Mouse (Mus musculus): ENCODE results near the gene Tuba3a. TPM values are rescaled to one million over a fixed set of nuclear protein-coding genes. Genes with fewer than 3 reads are reported as not detected.

Gene Tuba3a
- polyA plus RNA-seq, 1 experiment from 2014 or later, result not detected

DNA sequence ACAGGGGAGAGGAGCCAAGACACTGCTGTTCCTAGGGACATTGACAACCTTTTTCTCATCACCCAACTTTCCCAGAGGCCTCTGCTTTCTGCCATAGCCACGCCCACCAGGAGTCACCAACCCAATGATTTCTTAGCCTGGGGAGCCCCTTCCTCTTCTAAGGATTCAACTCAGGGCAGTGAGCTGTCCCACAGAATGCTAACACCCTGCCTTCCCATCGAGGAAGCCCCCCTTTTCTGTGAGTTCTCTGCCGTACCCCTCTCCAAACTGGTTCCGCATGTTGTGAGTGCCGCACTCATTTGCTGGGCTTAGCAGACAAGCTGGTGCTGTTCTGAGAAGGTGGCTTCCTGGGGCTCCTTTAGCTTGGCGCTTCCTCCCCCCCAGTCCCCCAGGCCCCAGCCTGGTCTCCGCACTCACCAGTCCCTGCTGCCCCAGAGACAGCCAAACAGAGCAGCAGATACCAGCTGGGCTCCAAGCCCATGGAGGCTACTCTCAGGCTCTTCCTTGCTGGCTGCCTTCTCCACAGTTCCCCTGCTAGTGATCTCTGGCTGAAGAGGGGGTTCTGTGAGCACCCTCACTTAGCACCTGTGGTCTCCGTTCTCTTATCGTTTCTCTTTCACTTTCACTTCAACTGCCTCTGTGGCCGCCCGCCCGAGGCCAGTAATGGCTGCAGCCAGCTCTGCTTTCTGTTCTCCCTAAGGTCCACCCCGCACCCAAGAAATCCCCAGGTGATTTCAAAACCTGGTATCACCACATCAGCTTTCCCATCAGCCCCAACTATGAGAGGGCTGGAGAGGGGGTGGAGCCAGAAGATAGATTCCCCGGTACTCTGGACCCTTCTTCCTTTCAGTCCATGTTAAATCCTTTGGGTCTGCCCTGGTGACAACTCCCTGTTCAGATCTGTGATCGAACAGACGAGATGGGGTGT, 54.5 kb downstream of the Tuba3a start, which contains the start of gene Tapbpl:
Gene Tapbpl (minus strand): TSS at position 744 of the 928 bp plus-strand sequence.
- ATAC-seq (replicated peaks; ENCODE audit: insufficient number of reproducible peaks, low FRiP score, low TSS enrichment, low read depth) (peak; percentile 49), DNase-seq (ENCODE audit: low spot score) (peak; percentile 68)
- WGBS, result 6% methylated on average over 16 of the region's 16 CpGs
- Histone ChIP-seq H3K36me3 (replicated peaks; ENCODE audit: control insufficient read depth, insufficient read depth, low read depth, low read length) (no peaks in the 10 kb centered on the region), H3K4me2 (ENCODE audit: low read depth, low read length) (peak within 1 kb of the TSS; percentile 75), H3K4me3 (ENCODE audit: low read depth, low read length) (peak within 1 kb of the TSS; percentile 36), H3K9me3 (replicated peaks; ENCODE audit: control insufficient read depth, low read length) (no peaks in the 10 kb centered on the region), H3K9ac (replicated peaks; ENCODE audit: low read length) (peak within 1 kb of the TSS; percentile 72), H3K4me1 (ENCODE audit: control insufficient read depth, insufficient read depth, low read length) (peaks cover 2% of the 10 kb centered on the region; the same call in 1 of the 2 replicates), H3K27ac (replicated peaks; ENCODE audit: low read depth, low read length) (no peak within 1 kb of the TSS; the same call in 1 of the 2 replicates), H3K27me3 (ENCODE audit: control insufficient read depth, insufficient read depth, low read length) (no peaks in the 10 kb centered on the region)

DNA sequence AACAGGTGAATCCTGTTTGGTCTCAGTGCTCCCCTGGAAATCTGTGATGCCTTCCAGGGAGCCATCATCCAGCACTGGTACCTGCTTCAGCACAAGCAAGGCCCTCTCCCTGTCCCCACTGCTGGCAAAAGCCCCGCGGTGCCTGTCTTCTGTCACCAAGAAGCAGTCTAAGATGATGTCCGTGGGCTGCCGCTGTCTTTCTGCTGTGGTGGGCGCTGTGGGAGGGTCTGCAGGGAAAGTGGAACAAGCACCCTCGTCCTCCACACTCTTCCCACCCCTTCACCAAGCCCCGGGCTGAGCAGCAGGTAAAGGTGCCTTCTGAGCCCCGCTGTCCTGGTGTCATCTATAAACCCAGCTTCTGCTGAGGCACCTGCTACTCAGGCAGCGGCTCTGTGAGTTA, 55.3 kb downstream of the Tuba3a start:
- H3K4me3 ChIP-seq (ENCODE audit: low read depth, low read length), result no peak overlapping the region
- no peak overlapping the region for H3K27ac ChIP-seq (replicated peaks; ENCODE audit: low read depth, low read length)
- no peaks in the 10 kb centered on the region for H3K27me3 ChIP-seq (ENCODE audit: control insufficient read depth, insufficient read depth, low read length)
- no peak overlapping the region for H3K9ac ChIP-seq (replicated peaks; ENCODE audit: low read length)
- ATAC-seq (replicated peaks; ENCODE audit: insufficient number of reproducible peaks, low FRiP score, low TSS enrichment, low read depth) (no peak), DNase-seq (ENCODE audit: low spot score) (no peak)
- H3K4me1 ChIP-seq (ENCODE audit: control insufficient read depth, insufficient read depth, low read length), result peaks cover 2% of the 10 kb centered on the region; the same call in 1 of the 2 replicates
- 58% methylated on average over 9 of the region's 9 CpGs for WGBS
- no peaks in the 10 kb centered on the region for H3K9me3 ChIP-seq (replicated peaks; ENCODE audit: control insufficient read depth, low read length)
- no peaks in the 10 kb centered on the region for H3K36me3 ChIP-seq (replicated peaks; ENCODE audit: control insufficient read depth, insufficient read depth, low read depth, low read length)
- H3K4me2 ChIP-seq (ENCODE audit: low read depth, low read length), result no peak overlapping the region

Small RNA genes lying within 50 kb of the gene (microRNA-seq; reads per million reads assigned to microRNA genes)
- not detected for gene Mir8113 (ENCODE audit: borderline number of aligned reads)

Other genes starting within 250 kb of the Tuba3a start
- 141 and 145 TPM in 2 replicates for gene Ing4, start 246.3 kb downstream of the Tuba3a start, polyA plus RNA-seq (2014; fragmentation: Nextera tagmentation; extraction: Ambion mirVana)
- 10.0 and 12.5 TPM in 2 replicates for gene Acrbp, start 236.4 kb downstream of the Tuba3a start, polyA plus RNA-seq (2014; fragmentation: Nextera tagmentation; extraction: Ambion mirVana)
- gene Lpar5, start 218.1 kb downstream of the Tuba3a start, polyA plus RNA-seq (2014; fragmentation: Nextera tagmentation; extraction: Ambion mirVana), result 0.25 and 0.49 TPM in 2 replicates
- 93.2 and 94.5 TPM in 2 replicates for gene Chd4, start 190.1 kb downstream of the Tuba3a start, polyA plus RNA-seq (2014; fragmentation: Nextera tagmentation; extraction: Ambion mirVana)
- gene Nop2, start 154.1 kb downstream of the Tuba3a start, polyA plus RNA-seq (2014; fragmentation: Nextera tagmentation; extraction: Ambion mirVana), result 66.3 and 69.8 TPM in 2 replicates
- 7.0 and 10.3 TPM in 2 replicates for gene Iffo1, start 140.8 kb downstream of the Tuba3a start, polyA plus RNA-seq (2014; fragmentation: Nextera tagmentation; extraction: Ambion mirVana)
- gene Gapdh, start 119.6 kb downstream of the Tuba3a start, polyA plus RNA-seq (2014; fragmentation: Nextera tagmentation; extraction: Ambion mirVana), result 2,314 and 2,539 TPM in 2 replicates
- 135 and 136 TPM in 2 replicates for gene Ncapd2, start 94.3 kb downstream of the Tuba3a start, polyA plus RNA-seq (2014; fragmentation: Nextera tagmentation; extraction: Ambion mirVana)
- 205 and 217 TPM in 2 replicates for gene Mrpl51, start 94.2 kb downstream of the Tuba3a start, polyA plus RNA-seq (2014; fragmentation: Nextera tagmentation; extraction: Ambion mirVana)
- 1.2 and 1.4 TPM in 2 replicates for gene Vamp1, start 70.5 kb downstream of the Tuba3a start, polyA plus RNA-seq (2014; fragmentation: Nextera tagmentation; extraction: Ambion mirVana)
- 1.0 and 1.1 TPM in 2 replicates for gene Tapbpl, start 54.2 kb downstream of the Tuba3a start, polyA plus RNA-seq (2014; fragmentation: Nextera tagmentation; extraction: Ambion mirVana)
- gene Cd27, start 49.0 kb downstream of the Tuba3a start, polyA plus RNA-seq (2014; fragmentation: Nextera tagmentation; extraction: Ambion mirVana), result 0.22 TPM in 1 of 2 replicates, not detected in the other
- 22.8 and 24.3 TPM in 2 replicates for gene Ltbr, start 27.8 kb upstream of the Tuba3a start, polyA plus RNA-seq (2014; fragmentation: Nextera tagmentation; extraction: Ambion mirVana)
- gene Scnn1a, start 34.6 kb upstream of the Tuba3a start, polyA plus RNA-seq (2014; fragmentation: Nextera tagmentation; extraction: Ambion mirVana), result 0.88 and 1.1 TPM in 2 replicates
- 36.6 and 39.5 TPM in 2 replicates for gene Tnfrsf1a, start 63.3 kb upstream of the Tuba3a start, polyA plus RNA-seq (2014; fragmentation: Nextera tagmentation; extraction: Ambion mirVana)
- 0.08 and 0.20 TPM in 2 replicates for gene Plekhg6, start 94.8 kb upstream of the Tuba3a start, polyA plus RNA-seq (2014; fragmentation: Nextera tagmentation; extraction: Ambion mirVana)
- 55.3 and 55.4 TPM in 2 replicates for gene Cd9, start 208.7 kb upstream of the Tuba3a start, polyA plus RNA-seq (2014; fragmentation: Nextera tagmentation; extraction: Ambion mirVana)

Measured in embryonic facial prominence, embryonic 11.5 days (tissue).